Mouse (Mus musculus): ENCODE measurements around the gene Foxf1. TPM values are rescaled to one million over a fixed set of nuclear protein-coding genes. Genes with fewer than 3 reads are reported as not detected.

Foxf1 gene
- not detected for polyA plus RNA-seq (2017; shearing (Covaris generic))

DNA sequence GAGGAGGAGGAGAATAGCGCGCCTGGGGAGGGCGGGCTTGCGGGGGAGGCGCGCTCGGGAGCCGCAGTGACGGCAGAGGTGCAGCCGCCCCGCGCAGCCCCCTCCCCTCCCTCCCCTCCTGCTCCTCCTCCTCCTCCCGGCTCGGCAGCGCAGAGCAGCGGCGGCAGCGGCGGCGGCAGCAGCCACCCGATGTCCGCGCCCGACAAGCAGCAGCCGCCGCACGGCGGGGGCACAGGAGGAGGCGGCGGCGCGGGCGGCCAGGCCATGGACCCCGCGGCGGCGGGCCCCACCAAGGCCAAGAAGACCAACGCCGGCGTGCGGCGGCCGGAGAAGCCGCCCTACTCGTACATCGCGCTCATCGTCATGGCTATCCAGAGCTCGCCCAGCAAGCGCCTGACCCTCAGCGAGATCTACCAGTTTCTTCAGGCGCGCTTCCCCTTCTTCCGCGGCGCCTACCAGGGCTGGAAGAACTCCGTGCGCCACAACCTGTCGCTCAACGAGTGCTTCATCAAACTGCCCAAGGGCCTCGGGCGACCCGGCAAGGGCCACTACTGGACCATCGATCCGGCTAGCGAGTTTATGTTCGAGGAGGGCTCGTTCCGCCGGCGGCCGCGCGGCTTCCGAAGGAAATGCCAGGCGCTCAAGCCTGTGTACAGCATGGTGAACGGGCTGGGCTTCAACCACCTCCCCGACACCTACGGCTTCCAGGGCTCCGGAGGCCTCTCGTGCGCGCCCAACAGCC is at the start of gene Foxf1:
TSS of gene Foxf1 (plus strand) at position 177 of the 742 bp plus-strand sequence.

DNA sequence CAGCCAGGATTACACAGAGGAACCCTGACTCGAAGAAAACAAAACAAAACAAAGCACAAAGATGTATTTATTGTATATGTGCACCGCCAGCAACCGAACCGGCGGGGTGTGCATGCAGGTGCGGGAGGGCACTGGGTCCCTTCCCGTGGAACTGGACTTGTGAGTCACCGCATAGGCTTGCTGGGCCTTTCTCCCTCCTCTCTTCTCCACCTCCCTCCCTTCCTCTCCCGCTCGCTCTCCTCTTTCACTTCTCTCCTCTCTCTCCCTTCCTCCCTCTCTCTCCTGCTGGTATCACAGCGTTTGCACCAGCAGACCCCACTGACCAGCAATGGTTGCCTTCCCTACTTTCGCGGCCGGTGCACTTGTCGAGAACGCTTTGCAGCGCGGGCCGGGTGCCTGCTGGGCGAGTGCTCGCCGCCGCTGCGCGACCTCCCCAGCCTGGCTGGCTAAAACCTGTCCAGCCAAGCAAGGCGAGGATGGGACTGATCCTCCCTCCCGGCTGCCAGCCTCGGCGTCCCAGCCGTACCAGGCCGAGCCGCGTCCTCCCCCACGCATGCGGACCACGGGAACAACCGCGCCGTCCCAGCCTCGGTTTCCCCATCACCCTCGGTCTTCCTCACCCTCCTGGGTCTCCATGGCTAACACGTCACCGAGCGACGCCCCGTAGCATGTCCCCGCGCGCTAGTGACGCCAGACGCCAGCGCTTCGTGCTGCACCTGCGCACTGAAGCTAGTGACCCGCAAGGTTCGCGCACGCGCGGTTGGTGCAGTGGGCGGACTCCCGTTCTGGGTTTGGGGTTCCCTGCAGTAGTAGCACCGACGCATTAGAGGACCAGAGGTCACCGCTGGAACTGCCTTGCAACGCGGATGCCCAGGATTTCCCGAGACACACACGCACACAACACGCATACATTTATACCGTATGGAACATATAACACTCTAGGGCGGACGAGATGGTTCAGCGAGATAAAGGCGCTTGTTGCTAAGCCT is 23.8 kb downstream of the Foxf1 start, which contains the start of gene Mthfsd:
TSS of gene Mthfsd (minus strand) at position 725 of the 989 bp plus-strand sequence.

GRCm38 (mm10) chr8:121115948-121116347 is 31.8 kb downstream of the Foxf1 start, which contains the start of gene Foxc2:
Foxc2 (plus strand) TSS chr8:121116171.

GRCm38 (mm10) chr8:121127756-121128375 is 43.7 kb downstream of the Foxf1 start, which contains the start of gene Foxl1:
Foxl1 (plus strand) TSS chr8:121127940.

Other genes starting within 250 kb of the Foxf1 start
- gene Mthfsd, start 24.0 kb downstream of the Foxf1 start, polyA plus RNA-seq (2017; shearing (Covaris generic)): 50.7 TPM
- not detected for gene Foxc2, start 31.8 kb downstream of the Foxf1 start, polyA plus RNA-seq (2017; shearing (Covaris generic))
- gene Foxl1, start 43.6 kb downstream of the Foxf1 start, polyA plus RNA-seq (2017; shearing (Covaris generic)): not detected